Mouse (Mus musculus) forebrain, embryonic 12.5 days (tissue): ENCODE measurements around the gene Gm8281. TPM values are rescaled to one million over a fixed set of nuclear protein-coding genes. Genes with fewer than 3 reads are reported as not detected.
"Not testable (repeated sequence)": the region's sequence is repeated elsewhere in the genome, so short reads cannot be mapped to it uniquely, and the experiment has no call there.

ENCODE experiments used
- ATAC-seq: fragments of 200-750 bp; cut with Nextera tagmentation; 2 replicates; pipeline ENCODE4 v1.8.0; 2017; ENCODE audit warnings: moderate TSS enrichment; ENCODE audit not compliant: low FRiP score
- H3K27ac ChIP-seq: fragments of 300-500 bp; sonication (generic); 2 replicates; pipeline ENCODE4 v1.5.1; 2016; ENCODE audit warnings: mild to moderate bottlenecking
- H3K27me3 ChIP-seq: fragments of 300-500 bp; sonication (generic); 2 replicates; pipeline ENCODE4 v1.6.1; 2016; ENCODE audit warnings: mild to moderate bottlenecking
- H3K36me3 ChIP-seq: fragments of 300-500 bp; sonication (generic); replicated peaks from 2 replicates; pipeline ENCODE4 v1.6.1; 2016; ENCODE audit warnings: mild to moderate bottlenecking
- H3K4me1 ChIP-seq: fragments of 300-500 bp; sonication (generic); 2 replicates; pipeline ENCODE4 v1.6.1; 2016
- H3K4me2 ChIP-seq: fragments of 300-500 bp; sonication (generic); 2 replicates; pipeline ENCODE4 v1.6.1; 2016; ENCODE audit warnings: mild to moderate bottlenecking, moderate library complexity
- H3K4me3 ChIP-seq: fragments of 300-500 bp; sonication (generic); replicated peaks from 2 replicates; pipeline ENCODE4 v1.5.1; 2016; ENCODE audit warnings: mild to moderate bottlenecking
- H3K9ac ChIP-seq: fragments of 300-500 bp; sonication (generic); 2 replicates; pipeline ENCODE4 v1.6.1; 2016; ENCODE audit warnings: mild to moderate bottlenecking
- H3K9me3 ChIP-seq: fragments of 300-500 bp; sonication (generic); 2 replicates; pipeline ENCODE4 v1.6.1; 2016
- WGBS: fragments of 180-500 bp; shearing (Covaris S2); methylation state at CpG from one replicate; pipeline ENCODE4 v1.1.7; 2016; 5-methylcytosine and 5-hydroxymethylcytosine counted together
- polyA plus RNA-seq: library from polyadenylated mRNA; unstranded; fragments of >200 nt; fragmentation: Nextera tagmentation; extraction: Ambion mirVana; gene quantifications from 2 replicates; pipeline ENCODE4 v1.2.1, GENCODE M21; 2016

Gene Gm8281
- 2.5 and 4.0 TPM in 2 replicates for polyA plus RNA-seq

- H3K9me3 ChIP-seq, H3K27ac ChIP-seq, H3K36me3 ChIP-seq, ATAC-seq, H3K27me3 ChIP-seq, H3K4me1 ChIP-seq: not testable (repeated sequence)
- peak within 1 kb of the TSS; percentile 59 for H3K9ac ChIP-seq
- 1% methylated on average over 23 of the region's 63 CpGs for WGBS
- H3K4me3 ChIP-seq, result peak within 1 kb of the TSS; percentile 49
- H3K4me2 ChIP-seq, result peak within 1 kb of the TSS; percentile 58
These were observed at the start of gene Gm8281 for GRCm38 (mm10) chr14:5070611-5071490. TSS of gene Gm8281 (plus strand) at chr14:5071040.

GRCm38 (mm10) chr14:5050329-5050728 is 20.5 kb upstream of the Gm8281 start, which contains the start of gene 4930555G01Rik:
TSS of gene 4930555G01Rik (plus strand) at chr14:5050629.
- H3K27me3 ChIP-seq, H3K4me1 ChIP-seq, ATAC-seq, H3K4me2 ChIP-seq, H3K9ac ChIP-seq, H3K9me3 ChIP-seq, H3K4me3 ChIP-seq, H3K27ac ChIP-seq, H3K36me3 ChIP-seq: not testable (repeated sequence)
- no CpG with 5 or more reads among the region's 3 CpGs for WGBS

GRCm38 (mm10) chr14:5131219-5131618 is 60.4 kb downstream of the Gm8281 start, which contains the start of gene Gm8279:
TSS of gene Gm8279 (plus strand) at chr14:5131519.
- H3K36me3 ChIP-seq, H3K27me3 ChIP-seq, H3K9me3 ChIP-seq, H3K4me3 ChIP-seq, H3K4me2 ChIP-seq, ATAC-seq, H3K9ac ChIP-seq, H3K27ac ChIP-seq, H3K4me1 ChIP-seq: not testable (repeated sequence)
- WGBS, result 93% methylated on average over 2 of the region's 2 CpGs

Other genes with a start within 250 kb of the Gm8281 start
- not detected in 2 replicates for gene Gm3269, start 232.9 kb upstream of the Gm8281 start, polyA plus RNA-seq
- gene Gm3264, start 215.5 kb upstream of the Gm8281 start, polyA plus RNA-seq, result 0.49 and 1.9 TPM in 2 replicates
- 0.15 TPM in 1 of 2 replicates, not detected in the other for gene Gm3278, start 178.6 kb upstream of the Gm8281 start, polyA plus RNA-seq
- not detected in 2 replicates for gene Gm8297, start 87.1 kb upstream of the Gm8281 start, polyA plus RNA-seq
- gene Gm3298, start 55.1 kb upstream of the Gm8281 start, polyA plus RNA-seq, result 0.58 TPM in 1 of 2 replicates, not detected in the other
- not detected in 2 replicates for gene 4930555G01Rik, start 20.4 kb upstream of the Gm8281 start, polyA plus RNA-seq
- gene Gm8279, start 60.5 kb downstream of the Gm8281 start, polyA plus RNA-seq, result not detected in 2 replicates
- not detected in 2 replicates for gene Gm3317, start 93.5 kb downstream of the Gm8281 start, polyA plus RNA-seq
- not detected in 2 replicates for gene Gm8271, start 114.8 kb downstream of the Gm8281 start, polyA plus RNA-seq
- gene Gm3526, start 189.5 kb downstream of the Gm8281 start, polyA plus RNA-seq, result not detected in 2 replicates